Mouse (Mus musculus) right cerebral cortex, postnatal 14 days (tissue): ENCODE measurements at regions not wholly inside any gene's neighbourhood (a gene's known extent, or its start where the extent isn't known, plus 50 kb on each side); places are given as distances from the start of the nearest gene placed in this dataset.
A peak's percentile ranks its signal among the peaks of the same experiment; 100 is the strongest.

Experiments used
- DNase-seq: peaks from one replicate; pipeline ENCODE4 v3.0.0; 2022

DNA sequence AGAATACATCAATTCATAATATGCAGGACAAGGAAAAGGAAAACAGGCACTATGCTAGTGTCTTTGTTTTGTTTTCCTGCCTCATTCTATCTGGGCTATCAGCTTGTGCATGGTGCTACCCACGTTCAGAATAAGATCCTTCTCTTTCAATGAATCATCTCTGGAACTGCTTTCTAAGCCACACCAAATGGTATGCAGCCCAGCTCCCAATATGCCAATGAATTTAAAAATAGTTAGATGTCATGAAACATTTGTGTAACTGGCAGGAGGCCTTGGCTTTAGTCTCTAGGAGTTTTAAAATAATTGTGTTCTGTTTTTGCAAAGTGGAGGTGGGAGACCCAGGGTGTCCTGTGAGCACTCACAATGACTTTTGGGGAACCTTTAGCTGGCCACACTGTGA is 603.1 kb upstream of the Sema6d start:
- no peak for DNase-seq

GRCm38 (mm10) chr2:123506162-123506561 is 583.6 kb upstream of the Sema6d start:
- no peak for DNase-seq

DNA sequence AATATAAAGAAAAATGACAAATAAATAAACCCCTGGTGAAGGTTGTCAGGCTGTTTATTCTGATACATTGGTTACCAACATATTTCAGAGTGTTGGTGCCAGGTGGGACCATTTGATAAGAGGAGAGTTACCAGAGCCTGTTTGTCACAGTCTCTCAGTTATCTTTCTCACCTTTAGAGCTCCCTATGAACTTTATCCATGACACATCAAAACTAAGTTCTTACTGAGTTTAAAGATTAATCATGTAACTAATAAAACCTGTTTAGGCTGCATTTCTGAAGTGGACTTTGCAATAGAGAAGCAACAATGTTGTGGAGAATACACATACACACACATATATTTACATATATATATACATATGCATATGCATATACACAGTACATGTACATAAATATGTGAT is 582.7 kb upstream of the Sema6d start:
- DNase-seq, result no peak

- no peak for DNase-seq
Measured at GRCm38 (mm10) chr2:123528915-123529314, 560.9 kb upstream of the Sema6d start.

GRCm38 (mm10) chr2:123532946-123533791 is 556.6 kb upstream of the Sema6d start:
- peak; percentile 30 for DNase-seq

DNA sequence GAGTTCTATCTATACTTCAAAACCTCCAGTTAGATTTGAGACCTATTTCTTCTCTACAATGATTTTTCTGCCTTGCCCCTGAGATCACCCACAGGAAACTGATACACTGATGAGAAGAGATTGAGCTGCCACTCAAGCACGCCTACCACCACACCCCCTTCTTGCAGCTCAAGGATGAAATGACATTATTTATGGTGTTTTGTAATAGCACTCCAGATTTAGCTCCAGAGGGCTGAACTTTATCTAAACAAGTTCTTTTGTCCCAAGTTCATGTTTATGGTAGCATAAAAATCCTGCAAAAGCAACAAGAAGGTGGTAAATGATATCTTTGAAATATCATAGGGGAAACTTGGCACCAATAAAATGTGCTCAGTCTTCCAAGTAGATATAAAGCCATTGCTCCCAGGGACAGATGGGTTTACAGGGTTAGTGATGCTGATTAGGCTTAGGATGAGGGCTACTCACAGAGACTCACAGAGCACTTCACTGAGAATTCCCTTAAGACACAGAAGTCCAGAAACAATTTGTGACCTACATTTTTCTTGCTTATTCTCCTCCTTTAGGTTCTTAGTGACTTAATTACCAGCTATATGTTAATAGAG is 538.4 kb upstream of the Sema6d start:
- no peak for DNase-seq

DNA sequence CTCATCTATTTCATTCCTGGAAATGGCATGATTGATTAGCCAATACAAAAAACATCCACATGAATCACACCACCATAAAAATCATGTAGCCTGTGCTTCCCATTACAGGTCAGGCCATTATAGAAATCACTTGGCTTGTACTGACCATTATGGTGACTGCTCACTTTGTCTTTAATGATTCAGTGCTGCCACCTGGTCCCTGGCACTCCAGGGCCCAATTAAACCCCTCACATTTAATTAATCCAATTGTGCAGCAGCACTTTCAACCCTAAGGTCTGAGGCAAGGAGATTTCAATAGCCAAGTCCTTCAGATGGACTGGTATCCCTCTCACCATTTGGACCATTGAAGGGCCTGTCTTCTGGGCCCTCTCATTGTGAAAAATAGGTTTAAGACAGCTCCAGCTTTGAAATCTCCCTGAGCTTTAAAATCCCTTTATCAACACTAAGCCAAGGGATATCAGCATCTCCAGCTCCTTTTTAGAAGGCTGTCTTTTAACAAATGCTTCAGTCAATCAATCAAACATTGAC is 531.6 kb upstream of the Sema6d start:
- DNase-seq, result no peak
